Mouse (Mus musculus) adipose tissue, adult 10 weeks (tissue): ENCODE results near the gene Gm17581. TPM values are rescaled to one million over a fixed set of nuclear protein-coding genes. Genes with fewer than 3 reads are reported as not detected.

ENCODE experiments used
- polyA plus RNA-seq: library from polyadenylated mRNA; stranded (reverse); fragments of 350-450 nt; fragmentation: Illumina TruSeq; extraction: RNeasy Lipid Tissue Mini Kit (QIAGEN cat#74804); gene quantifications from one replicate; pipeline ENCODE4 v1.2.3, GENCODE M21; 2014; ENCODE audit warnings: low read depth, low replicate concordance

Gene Gm17581
- not detected for polyA plus RNA-seq

GRCm38 (mm10) chr2:155735766-155736165 lies at the start of gene Gm17581:
TSS of gene Gm17581 (minus strand) at chr2:155735866.

DNA sequence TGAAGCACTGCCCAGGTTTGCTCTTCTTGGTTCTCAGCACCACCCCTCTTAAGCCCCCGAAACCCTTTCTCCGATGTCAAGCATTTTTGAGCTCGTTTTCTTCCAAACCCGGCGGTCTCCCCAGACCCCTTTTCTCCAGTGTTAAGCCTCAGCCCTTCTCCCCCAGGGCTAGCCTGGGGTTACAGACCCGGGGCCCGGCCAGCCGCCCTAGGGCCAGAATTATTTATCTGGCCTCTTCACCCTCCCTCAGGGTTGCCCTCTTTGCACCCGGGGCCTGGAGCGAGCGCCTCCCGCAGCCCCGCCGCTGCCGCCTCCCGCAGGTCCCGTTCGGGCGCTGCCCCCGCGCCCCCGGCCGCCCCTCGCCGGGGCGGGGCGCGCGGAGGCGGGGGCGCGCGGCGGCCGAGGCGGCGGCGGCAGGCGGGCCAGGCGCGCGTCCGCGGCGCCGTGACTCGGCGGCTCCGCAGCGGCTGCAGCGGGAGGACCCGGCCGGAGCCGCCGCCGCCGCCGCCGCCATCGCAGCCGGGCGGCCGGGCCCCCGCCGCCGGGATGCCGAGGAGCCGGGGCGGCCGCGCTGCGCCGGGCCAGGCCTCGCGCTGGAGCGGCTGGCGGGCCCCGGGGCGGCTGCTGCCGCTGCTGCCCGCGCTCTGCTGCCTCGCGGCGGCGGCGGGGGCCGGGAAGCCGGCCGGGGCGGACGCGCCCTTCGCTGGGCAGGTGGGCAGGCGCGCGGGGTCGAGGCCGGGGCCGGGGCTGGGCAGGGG lies 39.4 kb upstream of the Gm17581 start, which contains the start of gene Mmp24:
TSS of gene Mmp24 (plus strand) at position 416 of the 758 bp plus-strand sequence.

GRCm38 (mm10) chr2:155751014-155751786 lies 15.5 kb upstream of the Gm17581 start, which contains the start of gene Procr:
TSS of gene Procr (plus strand) at chr2:155751117.

DNA sequence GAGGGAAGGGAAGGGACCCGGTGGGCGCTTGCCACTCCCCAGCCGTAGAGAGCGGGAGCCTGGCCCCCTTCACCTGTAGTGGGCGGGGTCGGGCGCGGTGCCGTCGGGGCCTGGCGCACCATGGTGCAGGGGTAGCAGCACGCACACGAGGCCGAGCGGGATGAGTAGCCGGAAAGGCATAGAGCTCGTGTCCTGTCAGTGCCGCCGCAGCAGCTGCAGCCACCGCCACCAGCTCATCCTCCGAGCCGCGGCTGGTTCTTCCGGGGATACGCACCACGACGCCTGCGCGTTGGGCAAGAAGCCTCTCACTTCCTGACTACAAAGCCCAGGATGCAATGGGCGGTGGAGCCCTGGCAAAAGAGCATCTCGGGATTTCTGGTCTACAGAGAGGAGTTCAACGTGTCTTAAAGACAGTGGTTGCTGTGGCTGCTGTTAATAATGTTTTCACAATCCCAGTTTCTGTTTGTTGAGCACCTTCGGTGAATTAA lies 6.5 kb downstream of the Gm17581 start, which contains the start of gene Edem2:
TSS of gene Edem2 (minus strand) at position 318 of the 488 bp plus-strand sequence.

GRCm38 (mm10) chr2:155691723-155692493 lies 43.8 kb downstream of the Gm17581 start, which contains the start of gene Trpc4ap:
TSS of gene Trpc4ap (minus strand) at chr2:155692384.

Other genes starting within 250 kb of the Gm17581 start
- gene Acss2, start 217.9 kb downstream of the Gm17581 start, polyA plus RNA-seq, result 31.1 TPM
- gene Ggt7, start 217.6 kb downstream of the Gm17581 start, polyA plus RNA-seq, result 34.8 TPM
- gene Gss, start 143.1 kb downstream of the Gm17581 start, polyA plus RNA-seq, result 19.2 TPM
- 0.06 TPM for gene Myh7b, start 124.7 kb downstream of the Gm17581 start, polyA plus RNA-seq
- gene Trpc4ap, start 43.5 kb downstream of the Gm17581 start, polyA plus RNA-seq, result 91.8 TPM
- gene Edem2, start 6.4 kb downstream of the Gm17581 start, polyA plus RNA-seq, result 51.9 TPM
- 10.4 TPM for gene Procr, start 15.3 kb upstream of the Gm17581 start, polyA plus RNA-seq
- gene Mmp24, start 39.5 kb upstream of the Gm17581 start, polyA plus RNA-seq, result 0.06 TPM
- 52.0 TPM for gene BC029722, start 83.6 kb upstream of the Gm17581 start, polyA plus RNA-seq
- 57.7 TPM for gene Eif6, start 91.1 kb upstream of the Gm17581 start, polyA plus RNA-seq
- gene Fam83c, start 99.0 kb upstream of the Gm17581 start, polyA plus RNA-seq, result not detected
- 50.0 TPM for gene Uqcc1, start 194.4 kb upstream of the Gm17581 start, polyA plus RNA-seq
- gene Gm15557, start 204.9 kb upstream of the Gm17581 start, polyA plus RNA-seq, result not detected
- gene Gdf5, start 209.5 kb upstream of the Gm17581 start, polyA plus RNA-seq, result 0.42 TPM
- gene Cep250, start 220.6 kb upstream of the Gm17581 start, polyA plus RNA-seq, result 26.5 TPM